Mouse (Mus musculus): Measurements from ENCODE around the gene Vmn1r18. TPM values are rescaled to one million over a fixed set of nuclear protein-coding genes. Genes with fewer than 3 reads are reported as not detected.
"Not testable (repeated sequence)": the region's sequence is repeated elsewhere in the genome, so short reads cannot be mapped to it uniquely, and the experiment has no call there.

The Vmn1r18 gene
- not detected for total RNA-seq (2021)
- long read RNA-seq, experiment 1: 0 reads
- long read RNA-seq, experiment 2: 0 reads

DNA sequence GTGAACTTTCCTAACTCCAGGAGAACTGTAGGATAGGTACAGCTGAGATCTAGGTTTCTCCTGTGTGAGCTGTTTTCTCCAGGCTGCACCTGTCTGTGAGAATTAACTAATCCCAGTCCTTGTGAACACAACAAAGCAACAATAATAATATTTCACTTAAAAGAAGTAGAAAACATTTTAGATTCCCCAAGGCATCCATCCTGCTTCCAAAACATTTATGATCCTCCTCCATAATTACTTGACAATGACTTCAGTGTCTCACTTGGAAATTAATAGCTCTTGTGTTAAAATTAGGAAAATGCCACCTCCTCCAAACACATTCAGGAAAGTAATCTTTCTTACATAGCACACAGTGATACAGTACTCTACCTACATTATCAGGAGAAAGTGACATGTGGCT is at the start of gene Vmn1r18:
TSS of gene Vmn1r18 (minus strand) at position 101 of the 400 bp plus-strand sequence.
- no peak for DNase-seq (ENCODE audit: low spot score in 2 of 2)

DNA sequence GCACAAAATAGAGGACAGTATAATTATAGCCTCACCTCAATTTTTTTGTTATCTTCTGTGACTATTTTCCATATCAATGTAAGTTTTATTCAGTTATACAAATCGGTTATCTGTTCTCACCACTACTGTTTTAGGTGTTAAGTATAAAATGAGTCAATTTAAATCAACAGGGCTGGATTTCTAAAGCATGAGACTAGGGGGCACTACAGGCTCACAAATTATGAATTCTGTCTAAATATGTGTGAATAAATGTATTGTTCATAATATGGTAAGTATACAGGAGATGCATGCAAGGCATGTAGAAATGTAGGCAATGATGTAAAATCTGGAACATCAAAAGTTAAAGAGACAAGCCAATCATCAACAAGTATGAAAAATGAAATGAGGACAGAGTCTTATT is 35.6 kb upstream of the Vmn1r18 start:
- peak; percentile 5 to 6 for DNase-seq (ENCODE audit: low spot score in 2 of 2)

DNA sequence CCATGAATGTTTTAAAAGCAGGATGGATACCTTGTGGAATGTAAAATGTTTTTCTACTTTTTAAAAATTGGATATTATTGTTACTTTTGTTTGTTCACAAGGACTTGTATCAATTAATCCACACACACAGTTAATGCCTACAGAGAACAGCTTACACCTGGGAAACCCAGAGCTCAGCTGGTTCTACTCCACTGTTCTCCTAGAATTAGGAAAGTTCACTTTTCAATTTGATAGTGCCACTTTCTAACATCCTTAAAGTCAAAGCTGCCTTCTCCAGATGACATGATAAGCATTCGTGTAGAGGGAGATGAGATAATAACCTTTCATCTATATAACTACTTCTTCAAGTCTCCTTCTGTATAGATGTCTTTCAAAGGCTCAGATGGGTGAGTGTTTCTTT is 33.0 kb upstream of the Vmn1r18 start, which contains the start of gene Vmn1r20:
TSS of gene Vmn1r20 (plus strand) at position 301 of the 400 bp plus-strand sequence.
- DNase-seq (ENCODE audit: low spot score in 2 of 2): no peak

DNA sequence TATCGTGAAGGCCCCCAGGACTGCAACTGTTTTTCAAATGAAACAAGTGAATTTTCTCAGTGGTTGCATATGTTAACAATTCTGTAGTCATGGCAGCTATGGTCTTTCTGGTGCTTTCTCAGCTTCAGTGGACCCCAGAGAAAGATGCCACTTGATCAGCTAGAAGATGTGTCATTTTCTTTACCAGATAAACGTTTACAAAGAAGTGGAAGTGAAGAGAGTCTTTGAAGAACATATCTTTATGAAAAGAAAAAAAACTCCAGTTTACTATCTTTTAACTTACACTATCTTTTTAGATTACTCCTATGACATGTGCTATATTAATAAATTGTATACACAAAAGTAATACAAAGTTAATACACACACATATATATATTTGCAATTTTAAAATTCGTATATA is 7.9 kb upstream of the Vmn1r18 start, which contains the start of gene Vmn1r19:
TSS of gene Vmn1r19 (plus strand) at position 301 of the 400 bp plus-strand sequence.
- not testable (repeated sequence) for DNase-seq (ENCODE audit: low spot score in 2 of 2)

DNA sequence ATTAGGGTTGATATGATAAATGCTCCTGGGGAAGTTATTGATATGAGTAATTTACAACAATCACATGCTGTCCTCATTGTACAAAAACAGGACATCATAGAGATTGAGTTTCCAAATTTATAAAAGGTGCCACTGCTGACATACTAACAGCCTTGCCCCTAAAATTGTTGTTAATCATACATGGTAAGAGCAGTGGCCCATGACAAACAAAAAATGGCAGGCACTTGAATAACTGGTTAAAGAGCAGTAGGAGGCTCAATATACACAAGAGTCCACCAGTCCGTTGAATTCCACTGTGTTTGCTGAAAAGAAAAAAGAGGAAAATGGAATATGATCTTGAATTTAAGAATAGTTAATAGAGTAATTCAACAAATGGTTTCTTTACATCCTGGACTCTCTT is 28.1 kb downstream of the Vmn1r18 start:
- no peak for DNase-seq (ENCODE audit: low spot score in 2 of 2)

DNA sequence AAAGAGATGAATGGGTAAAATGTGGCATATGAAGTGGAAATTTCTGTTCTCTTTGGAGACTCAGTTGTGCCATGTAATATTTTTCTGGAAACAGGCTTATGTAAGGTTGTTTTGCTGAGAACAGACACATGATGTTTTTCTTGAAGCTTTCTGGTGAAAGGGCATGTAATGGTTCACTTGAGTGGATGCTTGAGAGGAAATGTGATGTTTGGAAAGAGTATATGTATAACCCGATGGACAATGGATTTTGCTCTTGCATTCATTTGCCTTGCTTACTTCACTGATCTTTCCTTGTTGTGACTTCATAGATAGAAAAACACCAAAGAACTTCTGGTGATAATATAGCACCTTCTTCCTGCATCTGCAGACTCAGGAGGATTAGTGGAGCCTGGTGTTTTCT is 29.7 kb downstream of the Vmn1r18 start:
- DNase-seq (ENCODE audit: low spot score in 2 of 2): not testable (repeated sequence)

DNA sequence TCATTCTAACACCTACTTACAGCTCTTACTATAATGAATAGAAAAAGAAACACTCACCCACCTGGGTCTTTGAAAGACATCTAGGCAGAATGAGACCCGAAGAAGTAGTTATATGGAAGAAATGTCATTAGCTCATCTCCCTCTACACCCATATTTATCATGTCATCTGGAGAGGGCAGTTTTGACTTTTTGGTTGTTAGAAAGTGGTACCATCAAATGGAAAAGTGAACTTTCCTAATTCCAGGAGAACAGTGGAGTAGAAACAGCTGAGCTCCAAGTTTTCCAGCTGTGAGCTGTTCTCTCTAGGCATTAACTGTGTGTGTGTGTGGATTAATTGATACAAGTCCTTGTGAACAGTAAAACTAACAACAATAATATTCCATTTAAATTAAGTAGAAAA is 32.0 kb downstream of the Vmn1r18 start, which contains the start of gene Vmn1r17:
TSS of gene Vmn1r17 (minus strand) at position 101 of the 400 bp plus-strand sequence.
- DNase-seq (ENCODE audit: low spot score in 2 of 2): no peak

DNA sequence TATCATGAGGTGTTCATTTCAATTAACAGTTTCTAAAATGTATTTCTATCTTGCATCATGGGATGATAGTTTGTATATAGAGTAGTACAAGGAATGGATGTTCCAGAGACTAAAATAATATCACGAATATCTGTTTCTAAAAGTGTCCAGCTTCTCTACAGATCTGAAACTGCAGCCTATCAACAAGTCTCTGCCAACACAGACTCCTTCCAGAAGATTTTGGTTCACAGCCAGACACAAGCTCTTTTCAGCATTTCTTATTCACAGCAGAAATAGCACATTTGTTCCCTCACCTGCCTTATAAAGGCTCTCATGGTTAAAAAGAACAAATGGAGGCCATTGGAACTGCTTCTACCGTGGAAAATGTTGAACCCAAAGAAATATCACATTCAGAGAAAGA is 38.7 kb downstream of the Vmn1r18 start:
- DNase-seq (ENCODE audit: low spot score in 2 of 2): no peak

DNA sequence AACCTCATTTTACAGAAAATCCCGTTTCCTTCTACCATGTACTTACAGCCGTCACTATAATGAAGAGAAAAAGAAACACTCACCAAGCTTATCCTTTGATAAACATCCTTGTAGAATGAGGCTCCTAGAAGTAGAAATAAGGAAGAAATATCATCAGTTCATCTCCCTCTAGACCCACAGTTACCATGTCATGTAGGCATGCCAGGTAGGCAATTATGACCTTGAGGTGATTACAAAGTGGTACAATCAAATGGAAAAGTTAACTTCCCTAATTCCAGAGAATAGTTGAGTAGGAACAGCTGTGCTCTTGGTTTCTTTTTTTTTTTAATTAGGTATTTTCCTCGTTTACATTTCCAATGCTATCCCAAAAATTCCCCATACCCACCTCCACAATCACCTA is 66.2 kb downstream of the Vmn1r18 start, which contains the start of gene Vmn1r16:
TSS of gene Vmn1r16 (minus strand) at position 101 of the 400 bp plus-strand sequence.
- no peak for DNase-seq (ENCODE audit: low spot score in 2 of 2)

Other genes with a start within 250 kb of the Vmn1r18 start
- gene Vmn1r12, start 238.9 kb downstream of the Vmn1r18 start, total RNA-seq (2021): not detected
- not detected for gene Vmn1r13, start 192.5 kb downstream of the Vmn1r18 start, total RNA-seq (2021)
- gene Vmn1r14, start 164.1 kb downstream of the Vmn1r18 start, total RNA-seq (2021): not detected
- gene Vmn1r15, start 137.8 kb downstream of the Vmn1r18 start, total RNA-seq (2021): not detected
- gene Vmn1r16, start 66.3 kb downstream of the Vmn1r18 start, total RNA-seq (2021): not detected
- not detected for gene Vmn1r17, start 32.1 kb downstream of the Vmn1r18 start, total RNA-seq (2021)
- gene Vmn1r19, start 8.0 kb upstream of the Vmn1r18 start, total RNA-seq (2021): not detected
- gene Vmn1r20, start 33.1 kb upstream of the Vmn1r18 start, total RNA-seq (2021): not detected
- gene Ppm1k, start 139.7 kb upstream of the Vmn1r18 start, total RNA-seq (2021): 10 to 100 TPM; 89.7 to 90.4 TPM
- gene Herc6, start 185.2 kb upstream of the Vmn1r18 start, total RNA-seq (2021): 10 to 100 TPM; 12.7 to 16.4 TPM